Mouse (Mus musculus): ENCODE measurements at regions not wholly inside any gene's neighbourhood (a gene's known extent, or its start where the extent isn't known, plus 50 kb on each side); places are given as distances from the start of the nearest gene placed in this dataset.

DNA sequence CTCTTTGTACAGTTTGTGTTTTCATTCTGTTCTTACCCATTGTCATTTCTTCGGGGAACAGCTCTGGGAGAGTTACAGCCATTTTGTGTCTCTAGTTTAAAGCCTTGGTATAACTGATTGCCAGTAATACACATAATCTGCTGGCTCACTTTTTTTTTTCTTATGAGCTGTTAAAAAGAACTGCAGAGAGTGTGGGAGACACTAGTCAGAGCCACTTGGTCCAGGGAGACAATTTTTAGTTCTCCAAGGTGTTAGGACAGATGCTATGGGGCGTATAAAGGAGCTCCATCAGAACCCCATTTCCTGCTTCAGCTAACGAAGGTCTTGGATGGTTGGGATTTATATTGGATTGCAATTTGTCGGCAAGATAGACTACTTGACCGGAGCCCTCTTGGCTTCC lies 93.6 kb upstream of the Pmfbp1 start:
- TF ChIP-seq NRF1 (IDR thresholded peaks at IDR 0.05; ENCODE audit: low read depth, low read length), result no peak
- no peak for TF ChIP-seq SIN3A (IDR thresholded peaks at IDR 0.05; ENCODE audit: low read length)
- no peak for TF ChIP-seq RCOR1 (conservative IDR thresholded peaks at IDR 0.05; ENCODE audit: low read depth, low read length)
- no peak for TF ChIP-seq CTCF (conservative IDR thresholded peaks at IDR 0.05 in 1 of 2, IDR thresholded peaks at IDR 0.05 in 1 of 2; ENCODE audit: low read depth in 2 of 2, low read length in 2 of 2)
- TF ChIP-seq CHD1 (IDR thresholded peaks at IDR 0.05; ENCODE audit: low read depth, low read length), result no peak
- TF ChIP-seq UBTF (IDR thresholded peaks at IDR 0.05; ENCODE audit: low read depth, low read length), result no peak
- TF ChIP-seq E2F4 (IDR thresholded peaks at IDR 0.05; ENCODE audit: insufficient replicate concordance, low read depth, low read length), result no peak
- no peak for TF ChIP-seq ZC3H11A (IDR thresholded peaks at IDR 0.05; ENCODE audit: low read depth, low read length)
- no peak for TF ChIP-seq ELF1 (IDR thresholded peaks at IDR 0.05; ENCODE audit: low read depth, low read length)

Measured in CH12.LX (cell line).